Mouse (Mus musculus) embryonic facial prominence, embryonic 12.5 days (tissue): ENCODE results near the gene Tmem179b. TPM values are rescaled to one million over a fixed set of nuclear protein-coding genes. Genes with fewer than 3 reads are reported as not detected.

ENCODE experiments used
- ATAC-seq: fragments of 200-750 bp; cut with Nextera tagmentation; 2 replicates; pipeline ENCODE4 v1.8.0; 2017; ENCODE audit not compliant: insufficient number of reproducible peaks, insufficient read depth, low FRiP score, low TSS enrichment
- H3K27ac ChIP-seq: fragments of 300-500 bp; sonication (generic); 2 replicates; pipeline ENCODE4 v1.5.1; 2016; ENCODE audit warnings: mild to moderate bottlenecking
- H3K27me3 ChIP-seq: fragments of 300-500 bp; sonication (generic); 2 replicates; pipeline ENCODE4 v1.6.1; 2016; ENCODE audit warnings: mild to moderate bottlenecking, moderate library complexity
- H3K36me3 ChIP-seq: fragments of 300-500 bp; sonication (generic); 2 replicates; pipeline ENCODE4 v1.6.1; 2016; ENCODE audit warnings: mild to moderate bottlenecking
- H3K4me1 ChIP-seq: fragments of 300-500 bp; sonication (generic); 2 replicates; pipeline ENCODE4 v1.6.1; 2016
- H3K4me2 ChIP-seq: fragments of 300-500 bp; sonication (generic); replicated peaks from 2 replicates; pipeline ENCODE4 v1.6.1; 2016; ENCODE audit warnings: mild to moderate bottlenecking, moderate library complexity
- H3K4me3 ChIP-seq: fragments of 300-500 bp; sonication (generic); 2 replicates; pipeline ENCODE4 v1.5.1; 2016; ENCODE audit warnings: mild to moderate bottlenecking
- H3K9ac ChIP-seq: fragments of 300-500 bp; sonication (generic); 2 replicates; pipeline ENCODE4 v1.6.1; 2016; ENCODE audit warnings: mild to moderate bottlenecking, moderate library complexity
- H3K9me3 ChIP-seq: fragments of 300-500 bp; sonication (generic); 2 replicates; pipeline ENCODE4 v1.6.1; 2016; ENCODE audit warnings: mild to moderate bottlenecking, moderate library complexity
- WGBS: fragments of 180-500 bp; shearing (Covaris S2); methylation state at CpG from one replicate; pipeline ENCODE4 v1.1.7; 2016; 5-methylcytosine and 5-hydroxymethylcytosine counted together
- polyA plus RNA-seq: library from polyadenylated mRNA; unstranded; fragments of >200 nt; fragmentation: Nextera tagmentation; extraction: Ambion mirVana; gene quantifications from 2 replicates; pipeline ENCODE4 v1.2.1, GENCODE M21; 2016

Gene Tmem179b
- polyA plus RNA-seq, 1 experiment from 2014 or later, result 54.1 TPM

DNA sequence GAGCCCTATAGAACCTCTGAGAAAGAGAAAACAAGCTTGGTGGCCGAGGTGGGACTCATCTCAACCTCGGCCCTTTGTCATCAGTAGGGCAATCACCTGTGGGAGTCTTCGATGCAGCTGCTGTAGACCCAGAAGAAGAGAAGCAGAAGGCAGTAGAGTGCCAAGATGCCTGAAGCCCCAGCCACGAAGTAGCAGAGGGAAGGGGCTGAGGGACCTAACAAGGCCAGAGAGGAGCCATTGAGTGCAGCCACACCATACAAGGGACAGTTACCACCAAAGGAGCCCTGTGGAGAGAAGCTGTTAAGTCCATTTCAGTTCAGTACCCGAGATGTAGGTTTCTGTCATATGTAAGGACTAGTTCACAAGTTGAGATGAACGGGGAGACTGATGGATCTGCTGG, 858 bp downstream of the Tmem179b start:
- Histone ChIP-seq H3K27ac (peak overlapping the region; percentile 99), H3K9ac (peak overlapping the region; percentile 96), H3K4me3 (peak overlapping the region; percentile 78), H3K36me3 (peaks cover 40% of the 10 kb centered on the region), H3K4me2 (peak overlapping the region; percentile 95), H3K4me1 (peaks cover 31% of the 10 kb centered on the region), H3K9me3 (no peaks in the 10 kb centered on the region), H3K27me3 (no peaks in the 10 kb centered on the region)
- ATAC-seq, result no peak
- WGBS, result 60% methylated on average over 6 of the region's 6 CpGs

DNA sequence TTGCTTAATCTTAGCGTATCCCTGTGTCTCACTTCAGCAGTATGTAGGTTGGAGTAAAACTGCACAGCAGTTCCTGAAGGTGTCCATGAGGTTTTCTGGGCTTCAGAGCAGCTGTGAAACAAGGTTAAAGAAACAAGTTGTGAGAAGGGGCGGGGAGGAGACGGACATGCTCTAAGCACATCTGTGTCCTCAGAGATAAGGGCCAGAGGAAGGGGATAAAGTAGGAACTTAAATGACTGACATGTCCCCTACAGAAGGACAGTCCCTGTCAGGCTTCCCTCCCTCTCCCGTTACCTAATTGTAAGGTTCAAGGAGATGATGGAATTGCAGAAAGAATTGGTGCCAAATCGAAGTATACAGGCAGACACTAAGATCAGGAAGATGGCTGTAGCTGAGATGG, 1.3 kb downstream of the Tmem179b start:
- Histone ChIP-seq H3K4me3 (peak overlapping the region; percentile 78), H3K4me1 (peaks cover 31% of the 10 kb centered on the region), H3K9me3 (no peaks in the 10 kb centered on the region), H3K27me3 (no peaks in the 10 kb centered on the region), H3K9ac (no peak overlapping the region), H3K27ac (peak overlapping the region; percentile 99), H3K4me2 (peak overlapping the region; percentile 95), H3K36me3 (peaks cover 40% of the 10 kb centered on the region)
- 80% methylated on average over 5 of the region's 5 CpGs for WGBS
- ATAC-seq, result no peak

DNA sequence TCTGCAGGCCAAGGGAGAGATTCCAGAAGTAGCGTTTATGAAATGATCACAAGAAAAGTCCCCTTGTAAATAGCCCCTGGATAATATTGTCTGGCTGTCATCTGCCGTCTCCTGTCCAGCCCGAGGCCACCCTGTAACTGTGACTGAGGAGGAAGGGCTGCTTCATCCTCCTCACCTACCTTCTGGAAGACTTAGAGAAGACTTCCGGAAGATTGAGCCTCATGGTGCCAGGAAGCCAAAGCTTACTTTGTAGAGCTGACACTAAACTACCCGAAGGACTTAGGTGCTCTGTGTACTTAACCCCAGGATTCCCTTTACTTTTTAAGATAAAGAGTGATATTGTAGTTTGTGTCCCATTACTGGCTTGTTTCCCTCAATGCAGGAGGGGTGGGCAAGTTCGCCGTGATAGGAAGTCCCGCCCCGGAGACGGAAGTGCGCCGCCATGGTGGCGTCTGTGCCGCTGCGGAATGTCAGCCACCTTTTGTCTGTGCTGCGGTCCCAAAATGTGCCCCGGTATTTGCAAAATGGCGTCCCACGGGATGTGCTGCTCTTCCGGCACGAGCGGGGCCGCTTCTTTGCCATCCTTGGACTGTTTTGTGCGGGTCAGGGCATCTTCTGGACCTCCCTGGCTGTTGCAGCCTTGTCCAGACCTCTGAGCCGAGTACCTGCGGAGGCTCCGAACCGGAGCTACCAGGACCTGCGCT, 3.5 kb downstream of the Tmem179b start, which contains the start of gene Tmem223:
Gene Tmem223, plus strand, starts transcription at position 430 of the 704 bp plus-strand sequence.
- 0 out of 2 replicates have a peak, but pooled peaks have one; percentile 24 for ATAC-seq
- peak within 1 kb of the TSS; percentile 90 for H3K9ac ChIP-seq
- 23% methylated on average over 29 of the region's 29 CpGs for whole genome bisulfite sequencing
- H3K9me3 ChIP-seq, result no peaks in the 10 kb centered on the region
- H3K27ac ChIP-seq, result peak within 1 kb of the TSS; percentile 90
- H3K4me2 ChIP-seq, result peak within 1 kb of the TSS; percentile 73
- H3K36me3 ChIP-seq, result peaks cover 59% of the 10 kb centered on the region
- peak within 1 kb of the TSS; percentile 81 for H3K4me3 ChIP-seq
- H3K4me1 ChIP-seq, result peaks cover 29% of the 10 kb centered on the region
- no peaks in the 10 kb centered on the region for H3K27me3 ChIP-seq

DNA sequence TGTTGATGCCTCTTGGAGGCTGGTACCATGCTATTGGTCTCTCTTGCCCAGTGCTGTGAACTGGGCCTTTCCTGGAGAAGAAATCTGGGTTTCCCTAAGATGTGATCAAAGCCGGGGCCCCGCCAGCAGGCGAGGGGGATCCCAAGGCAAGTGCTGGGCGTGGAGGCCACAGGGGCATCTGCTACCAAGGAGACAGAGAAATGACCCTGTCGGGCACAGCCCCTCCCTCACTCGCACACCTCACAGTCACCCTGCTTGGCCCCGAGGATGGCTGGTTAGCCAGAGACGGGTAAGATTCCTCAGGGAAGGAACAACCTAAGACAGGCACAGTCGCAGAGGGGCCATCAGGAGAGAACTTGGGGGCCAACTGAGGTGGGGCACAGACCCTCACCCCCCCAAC, 8.7 kb downstream of the Tmem179b start:
- ATAC-seq, result no peak
- H3K36me3 ChIP-seq, result peaks cover 82% of the 10 kb centered on the region
- no peak overlapping the region for H3K4me2 ChIP-seq
- H3K9ac ChIP-seq, result no peak overlapping the region
- WGBS, result 95% methylated on average over 9 of the region's 9 CpGs
- H3K4me3 ChIP-seq, result no peak overlapping the region
- H3K27me3 ChIP-seq, result no peaks in the 10 kb centered on the region
- 0 out of 2 replicates have a peak, but pooled peaks cover 4% of the 10 kb centered on the region for H3K4me1 ChIP-seq
- H3K27ac ChIP-seq, result no peak overlapping the region
- H3K9me3 ChIP-seq, result peaks cover 7% of the 10 kb centered on the region; the same call in 1 of the 2 replicates

DNA sequence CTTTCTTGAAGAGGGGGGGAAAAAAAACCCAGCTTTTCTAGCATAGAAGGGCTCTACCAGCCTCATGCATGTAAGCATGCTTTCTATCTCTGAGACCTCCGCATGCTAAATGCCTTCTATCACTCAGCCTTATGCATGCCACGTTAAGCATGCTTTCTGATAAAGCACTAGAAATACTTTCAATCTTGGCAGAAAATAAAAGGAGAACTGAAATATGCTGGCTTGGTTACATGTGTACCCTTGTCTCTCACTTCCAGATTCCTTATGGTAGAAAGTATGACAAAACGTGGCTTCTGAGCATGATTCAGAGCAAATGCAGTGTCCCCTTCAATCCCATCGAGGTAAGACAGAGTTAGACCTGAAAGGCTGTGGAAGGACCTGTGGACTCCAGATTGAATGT, 11.0 kb downstream of the Tmem179b start:
- WGBS, result 90% methylated on average over 4 of the region's 4 CpGs
- Histone ChIP-seq H3K4me1 (peaks cover 7% of the 10 kb centered on the region), H3K36me3 (peaks cover 64% of the 10 kb centered on the region), H3K9ac (no peak overlapping the region), H3K27me3 (no peaks in the 10 kb centered on the region), H3K4me3 (no peak overlapping the region), H3K4me2 (no peak overlapping the region), H3K9me3 (peaks cover 7% of the 10 kb centered on the region; the same call in 1 of the 2 replicates), H3K27ac (no peak overlapping the region)
- ATAC-seq, result no peak

DNA sequence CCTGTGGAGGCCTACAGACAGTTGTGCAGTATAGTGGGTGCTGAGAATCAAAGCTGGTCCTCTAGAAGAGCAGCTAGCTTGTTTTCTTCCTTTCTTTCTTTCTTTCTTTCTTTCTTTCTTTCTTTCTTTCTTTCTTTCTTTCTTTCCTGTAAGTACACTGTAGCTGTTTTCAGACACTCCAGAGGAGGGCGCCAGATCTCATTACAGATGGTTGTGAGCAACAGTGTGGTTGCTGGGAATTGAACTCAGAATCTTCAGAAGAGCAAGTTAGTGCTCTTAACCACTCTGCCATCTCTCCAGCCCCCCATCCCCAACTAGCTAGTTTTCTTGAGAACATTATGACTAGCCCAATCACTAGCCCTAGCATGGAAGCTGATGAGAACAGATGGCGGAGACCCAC, 13.5 kb downstream of the Tmem179b start:
- no peak overlapping the region for H3K27ac ChIP-seq
- ATAC-seq, result no peak
- peaks cover 39% of the 10 kb centered on the region for H3K36me3 ChIP-seq
- WGBS, result 82% methylated on average over 2 of the region's 2 CpGs
- H3K9me3 ChIP-seq, result peaks cover 7% of the 10 kb centered on the region; the same call in 1 of the 2 replicates
- H3K4me2 ChIP-seq, result no peak overlapping the region
- H3K4me1 ChIP-seq, result peaks cover 15% of the 10 kb centered on the region
- H3K27me3 ChIP-seq, result no peaks in the 10 kb centered on the region
- H3K9ac ChIP-seq, result no peak overlapping the region
- no peak overlapping the region for H3K4me3 ChIP-seq

DNA sequence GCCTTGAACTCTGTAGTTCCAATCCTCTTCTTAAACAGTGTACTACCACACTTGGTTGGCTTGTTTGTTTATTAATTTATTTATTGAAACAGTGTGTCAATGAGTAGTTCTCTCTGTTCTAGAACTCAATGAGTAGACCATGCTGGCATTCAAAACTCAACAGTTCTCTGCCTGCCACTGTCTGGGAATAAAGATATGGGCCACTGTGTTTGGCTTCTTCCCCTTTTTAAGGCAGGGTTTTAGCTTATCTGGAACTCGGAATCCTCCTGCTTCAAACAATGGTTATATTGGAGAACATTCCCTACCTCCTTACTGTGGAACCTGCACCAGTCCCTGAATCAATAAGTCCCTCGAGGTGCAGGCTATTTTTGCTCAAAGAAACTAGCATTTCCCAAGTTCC, 15.4 kb downstream of the Tmem179b start:
- 82% methylated on average over 2 of the region's 2 CpGs for WGBS
- no peak for ATAC-seq
- H3K4me3 ChIP-seq, result no peak overlapping the region

DNA sequence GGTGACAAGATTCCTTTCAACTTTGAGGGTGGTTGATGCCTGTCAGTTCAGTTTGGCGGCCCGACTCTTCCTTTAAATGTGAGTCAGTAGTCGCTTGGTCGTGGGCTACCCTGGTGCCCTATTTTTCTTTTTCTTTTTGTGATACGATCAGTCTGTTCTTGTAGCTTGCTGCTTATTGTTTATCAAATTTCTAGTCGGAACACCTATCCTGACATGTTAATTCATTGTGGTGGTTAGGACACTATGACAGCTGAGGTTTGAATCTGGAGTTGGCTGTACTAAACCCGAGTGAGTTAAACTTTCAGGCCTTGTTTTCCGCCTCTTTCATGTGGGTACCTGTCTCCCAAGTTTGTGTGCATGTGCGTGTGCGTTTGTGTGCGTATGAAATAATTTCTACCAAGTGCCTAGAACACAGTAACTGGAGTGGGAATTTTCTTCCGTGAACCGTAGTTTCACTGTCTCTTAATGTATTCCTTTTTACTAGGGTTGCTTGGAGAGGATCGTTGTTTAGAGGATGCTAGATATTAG, 16.7 kb downstream of the Tmem179b start:
- Histone ChIP-seq H3K4me2 (peak overlapping the region; percentile 61), H3K9me3 (no peaks in the 10 kb centered on the region), H3K27me3 (no peaks in the 10 kb centered on the region), H3K27ac (peak overlapping the region; percentile 93), H3K9ac (peak overlapping the region; percentile 99), H3K4me1 (peaks cover 18% of the 10 kb centered on the region), H3K4me3 (peak overlapping the region; percentile 100), H3K36me3 (peaks cover 31% of the 10 kb centered on the region)
- WGBS, result 7% methylated on average over 14 of the region's 14 CpGs
- ATAC-seq, result no peak

More for the DNA sequence above, 15.4 kb downstream of the Tmem179b start:
- Histone ChIP-seq H3K4me1 (peaks cover 18% of the 10 kb centered on the region), H3K9me3 (no peaks in the 10 kb centered on the region), H3K9ac (no peak overlapping the region), H3K27ac (no peak overlapping the region), H3K36me3 (peaks cover 37% of the 10 kb centered on the region), H3K27me3 (no peaks in the 10 kb centered on the region), H3K4me2 (no peak overlapping the region)

DNA sequence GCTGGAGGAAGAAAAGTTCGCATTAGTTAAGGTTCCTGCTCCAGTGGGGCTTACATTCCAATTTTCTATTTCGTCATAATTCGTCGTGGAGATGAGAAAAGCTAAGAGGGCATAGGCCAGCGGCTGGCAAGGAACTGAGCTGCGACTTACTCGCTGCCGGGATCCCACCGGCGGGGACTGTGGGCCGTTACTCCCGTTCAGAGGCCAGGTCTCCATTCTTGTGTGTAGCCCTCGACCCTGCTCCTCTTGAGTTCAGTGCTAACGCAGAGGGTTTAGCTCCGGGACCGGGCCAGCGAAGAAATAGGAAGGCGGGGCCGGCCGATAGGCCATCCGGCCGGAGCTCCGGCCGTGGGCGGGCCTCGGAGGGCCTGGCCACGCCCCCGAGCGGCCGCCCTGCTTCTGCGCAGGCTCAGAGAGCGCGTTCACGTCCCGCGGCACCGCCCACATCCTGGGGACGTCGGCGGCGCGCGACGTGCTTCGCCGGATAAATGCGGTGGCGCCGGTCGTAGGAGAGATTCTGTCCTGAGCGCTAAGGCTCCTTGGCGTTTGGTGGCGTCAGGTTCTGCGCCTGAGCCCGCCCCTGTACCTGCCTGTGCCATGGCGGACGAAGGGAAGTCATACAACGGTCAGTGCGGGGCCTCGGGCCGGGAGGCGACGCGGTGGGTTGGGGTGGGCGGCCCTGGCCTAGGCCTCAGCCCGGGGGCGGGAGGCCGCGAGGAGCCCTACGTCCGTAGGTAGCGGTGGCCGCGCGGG, 17.5 kb downstream of the Tmem179b start, which contains the start of gene Nxf1:
Gene Nxf1, plus strand, starts transcription at position 439 of the 753 bp plus-strand sequence.
- under 1% methylated on average over 75 of the region's 75 CpGs for WGBS

DNA sequence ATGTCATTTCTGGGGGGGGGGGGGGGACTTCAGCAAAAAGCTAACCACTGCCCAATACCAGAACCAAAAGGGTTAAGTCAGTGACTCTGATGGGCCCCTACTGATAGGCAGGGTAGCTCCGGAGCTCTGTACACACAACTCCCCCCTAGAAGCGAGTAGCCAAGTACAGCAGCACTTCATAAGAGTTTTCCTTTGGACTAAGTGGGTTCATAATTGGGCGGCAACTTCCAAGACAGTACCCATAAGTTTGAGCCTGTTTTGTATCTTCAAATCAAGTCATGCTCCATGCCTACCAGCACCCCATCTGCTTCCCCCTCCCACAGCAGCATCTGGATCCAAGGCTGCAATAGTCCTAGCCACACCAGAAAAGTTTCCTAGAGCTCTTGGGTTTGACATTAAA, 18.6 kb downstream of the Tmem179b start:
- H3K27me3 ChIP-seq, result no peaks in the 10 kb centered on the region
- peaks cover 18% of the 10 kb centered on the region for H3K4me1 ChIP-seq
- peaks cover 41% of the 10 kb centered on the region for H3K36me3 ChIP-seq
- 76% methylated on average over 3 of the region's 3 CpGs for WGBS
- no peak overlapping the region for H3K9ac ChIP-seq
- no peak overlapping the region for H3K27ac ChIP-seq
- H3K4me3 ChIP-seq, result no peak overlapping the region
- ATAC-seq, result no peak
- no peaks in the 10 kb centered on the region for H3K9me3 ChIP-seq
- H3K4me2 ChIP-seq, result peak overlapping the region; percentile 61

More for the DNA sequence above, 17.5 kb downstream of the Tmem179b start, which contains the start of gene Nxf1:
- H3K36me3 ChIP-seq, result peaks cover 32% of the 10 kb centered on the region
- peak; percentile 82 for ATAC-seq
- peak within 1 kb of the TSS; percentile 100 for H3K4me3 ChIP-seq
- no peaks in the 10 kb centered on the region for H3K9me3 ChIP-seq
- no peaks in the 10 kb centered on the region for H3K27me3 ChIP-seq
- H3K4me2 ChIP-seq, result peak within 1 kb of the TSS; percentile 61
- H3K9ac ChIP-seq, result peak within 1 kb of the TSS; percentile 99
- peaks cover 18% of the 10 kb centered on the region for H3K4me1 ChIP-seq
- peak within 1 kb of the TSS; percentile 93 for H3K27ac ChIP-seq

DNA sequence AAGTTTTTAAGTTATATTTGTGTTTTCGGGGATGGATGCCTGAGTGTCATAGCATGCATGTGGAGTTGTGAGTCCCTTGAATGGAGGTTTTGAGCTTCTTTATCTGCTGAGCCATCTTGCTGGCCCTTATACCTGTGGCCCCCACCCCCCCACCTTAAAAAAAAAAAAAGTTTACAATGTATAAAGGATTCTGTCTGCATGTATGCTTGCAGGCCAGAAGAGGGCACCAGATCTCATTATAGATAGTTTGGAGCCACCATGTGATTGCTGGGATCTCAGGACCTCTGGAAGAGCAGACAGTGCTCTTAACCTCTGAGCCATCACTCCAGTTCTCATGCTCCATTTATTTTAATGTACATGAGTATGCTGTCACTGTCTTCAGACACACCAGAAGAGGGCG, 26.9 kb downstream of the Tmem179b start:
- no peaks in the 10 kb centered on the region for H3K9me3 ChIP-seq
- H3K4me3 ChIP-seq, result no peak overlapping the region
- WGBS, result 75% methylated on average over 2 of the region's 2 CpGs
- H3K4me1 ChIP-seq, result peaks cover 6% of the 10 kb centered on the region
- no peak for ATAC-seq
- H3K27me3 ChIP-seq, result no peaks in the 10 kb centered on the region
- no peak overlapping the region for H3K4me2 ChIP-seq
- peaks cover 91% of the 10 kb centered on the region for H3K36me3 ChIP-seq
- no peak overlapping the region for H3K9ac ChIP-seq
- H3K27ac ChIP-seq, result no peak overlapping the region
